ENCODE assay signal across 8 mouse cellular contexts in genomic region chr5:34186391-34186790, GRCm38 (mm10). TPM values are rescaled to one million over a fixed set of nuclear protein-coding genes. Genes with fewer than 3 reads are reported as not detected.
DNase-seq lines count a peak whose midpoint lies in the region; ATAC-seq and TF ChIP-seq lines count a peak whose summit lies in the region.

No protein-coding gene starts in this region.

- H3K9ac ChIP-seq in embryonic facial prominence, embryonic 12.5 days = peak overlapping the region; percentile 81
- H3K9ac ChIP-seq in liver, embryonic 16.5 days (ENCODE audit: low read depth, low read length) = peak overlapping the region; percentile 68

- no peak for TF ChIP-seq CTCF in lung, adult 2 months (IDR thresholded peaks at IDR 0.05; ENCODE audit: insufficient read depth, low read length)

- no peak for ATAC-seq in embryonic facial prominence, embryonic 12.5 days (ENCODE audit: insufficient number of reproducible peaks, insufficient read depth, low FRiP score, low TSS enrichment)
- no peak for ATAC-seq in liver, embryonic 16.5 days (ENCODE audit: low read depth)

- peak overlapping the region; percentile 85 for H3K4me2 ChIP-seq in embryonic facial prominence, embryonic 12.5 days (replicated peaks)
- H3K4me2 ChIP-seq in liver, embryonic 16.5 days (ENCODE audit: low read depth, low read length) = peak overlapping the region; percentile 99

- TF ChIP-seq POLR2A in lung, adult 2 months (IDR thresholded peaks at IDR 0.05; ENCODE audit: borderline replicate concordance, extremely low read depth, low read depth, low read length) = 0 out of 2 replicates have a peak, but pooled peaks have one; percentile 3

- 12% methylated on average over 2 of the region's 2 CpGs for WGBS in lung, adult 2 months
- 65% methylated on average over 2 of the region's 2 CpGs for WGBS in embryonic facial prominence, embryonic 12.5 days
- WGBS in liver, embryonic 16.5 days (ENCODE audit: insufficient replicate concordance) = 51% methylated on average over 2 of the region's 2 CpGs

- H3K4me3 ChIP-seq in lung, adult 2 months (replicated peaks; ENCODE audit: extremely low read depth, low read depth, low read length) = peak overlapping the region; percentile 95
- H3K4me3 ChIP-seq in embryonic facial prominence, embryonic 12.5 days = peak overlapping the region; percentile 95
- H3K4me3 ChIP-seq in liver, embryonic 16.5 days (ENCODE audit: low read depth, low read length) = peak overlapping the region; percentile 81

- DNase-seq in lung, adult 2 months = no peak
- no peak for DNase-seq in lung, postnatal 14 days
- peak; percentile 8 for DNase-seq in heart, postnatal 4 days
- no peak for DNase-seq in natural killer cell, adult 2 months (ENCODE audit: low spot score in 2 of 2)
- no peak for DNase-seq in frontal cortex, postnatal 25 days (ENCODE audit: low spot score in 2 of 2)
- DNase-seq in thymus, postnatal 4 days = no peak

- H3K27ac ChIP-seq in embryonic facial prominence, embryonic 12.5 days = peak overlapping the region; percentile 90; the same call in 1 of the 2 replicates
- H3K27ac ChIP-seq in liver, embryonic 16.5 days (ENCODE audit: low read length) = peak overlapping the region; percentile 8; the same call in 1 of the 2 replicates

- peaks cover 21% of the 10 kb centered on the region for H3K36me3 ChIP-seq in embryonic facial prominence, embryonic 12.5 days
- H3K36me3 ChIP-seq in liver, embryonic 16.5 days (ENCODE audit: control insufficient read depth, insufficient read depth) = no peaks in the 10 kb centered on the region

- H3K9me3 ChIP-seq in embryonic facial prominence, embryonic 12.5 days = no peaks in the 10 kb centered on the region
- H3K9me3 ChIP-seq in liver, embryonic 16.5 days (replicated peaks; ENCODE audit: control insufficient read depth, low read length) = no peaks in the 10 kb centered on the region

- peaks cover 43% of the 10 kb centered on the region for H3K4me1 ChIP-seq in lung, adult 2 months (ENCODE audit: control insufficient read depth, insufficient read depth, low read length)
- H3K4me1 ChIP-seq in embryonic facial prominence, embryonic 12.5 days = peaks cover 43% of the 10 kb centered on the region
- H3K4me1 ChIP-seq in liver, embryonic 16.5 days (ENCODE audit: control insufficient read depth, low read depth, low read length) = peaks cover 20% of the 10 kb centered on the region

- H3K27me3 ChIP-seq in embryonic facial prominence, embryonic 12.5 days = no peaks in the 10 kb centered on the region
- H3K27me3 ChIP-seq in liver, embryonic 16.5 days (ENCODE audit: control insufficient read depth, insufficient read depth, low read depth, low read length) = no peaks in the 10 kb centered on the region

RNA-seq across cellular contexts. Expression of gene Mxd4, which starts 1.1 kb away (rescaled TPM):
- polyA plus RNA-seq in lung, adult 2 months (2012; rRNA removed) = 318 and 340 TPM in 2 replicates
- 39.8 and 41.8 TPM in 2 replicates for polyA plus RNA-seq in embryonic facial prominence, embryonic 12.5 days (2016; fragmentation: Nextera tagmentation; extraction: Ambion mirVana)
- 10 to 100 TPM; 60.7 to 66.5 TPM for total RNA-seq in heart, postnatal 4 days (2021)
- polyA plus RNA-seq in liver, embryonic 16.5 days (2015; fragmentation: Nextera tagmentation; extraction: Ambion mirVana) = 6.6 and 7.6 TPM in 2 replicates

RNA-seq across cellular contexts. Expression of gene Haus3, which starts 17.1 kb away (rescaled TPM):
- polyA plus RNA-seq in lung, adult 2 months (2012; rRNA removed) = 0.46 and 0.49 TPM in 2 replicates
- 39.2 and 45.1 TPM in 2 replicates for polyA plus RNA-seq in embryonic facial prominence, embryonic 12.5 days (2016; fragmentation: Nextera tagmentation; extraction: Ambion mirVana)
- 10 to 100 TPM; 11.5 to 12.5 TPM for total RNA-seq in heart, postnatal 4 days (2021)
- polyA plus RNA-seq in liver, embryonic 16.5 days (2015; fragmentation: Nextera tagmentation; extraction: Ambion mirVana) = 19.8 and 21.9 TPM in 2 replicates

RNA-seq across cellular contexts. Expression of gene Poln, which starts 17.1 kb away (rescaled TPM):
- 0.77 and 1.4 TPM in 2 replicates for polyA plus RNA-seq in lung, adult 2 months (2012; rRNA removed)
- 0.64 and 1.2 TPM in 2 replicates for polyA plus RNA-seq in embryonic facial prominence, embryonic 12.5 days (2016; fragmentation: Nextera tagmentation; extraction: Ambion mirVana)
- under 1 TPM; 0.47 to 0.52 TPM for total RNA-seq in heart, postnatal 4 days (2021)
- polyA plus RNA-seq in liver, embryonic 16.5 days (2015; fragmentation: Nextera tagmentation; extraction: Ambion mirVana) = 0.48 and 0.71 TPM in 2 replicates

Comparison
In these comparisons a context has a peak if more than half of its experiments do, and no peak if none do; other contexts are left out.
1. RNA of gene Haus3, which starts 17.1 kb away (polyA plus RNA-seq): 39.2 to 45.1 TPM in embryonic facial prominence, embryonic 12.5 days and 19.8 to 21.9 TPM in liver, embryonic 16.5 days; 0.46 to 0.49 TPM in lung, adult 2 months; every median in the first group is over 10 times any median in the second.
2. Peak in every context shown above with its lines, with median percentiles within 50 percentile points of each other: H3K4me3 ChIP-seq.